Mouse (Mus musculus) layer of hippocampus, postnatal 36 days (tissue): Measurements from ENCODE around the gene Fxr2. TPM values are rescaled to one million over a fixed set of nuclear protein-coding genes. Genes with fewer than 3 reads are reported as not detected.
"Not testable (repeated sequence)": the region's sequence is repeated elsewhere in the genome, so short reads cannot be mapped to it uniquely, and the experiment has no call there.

Experiments used
- DNase-seq, 2 experiments: peaks; one replicate each; pipeline ENCODE4 v3.0.0; 2022
- microRNA-seq, 2 experiments: library from miRNA; unstranded; fragments of <30 nt; microRNA quantifications; one replicate each; pipeline ENCODE4 v1.2.0; 2021
- total RNA-seq, 2 experiments: library from RNA; stranded (reverse); gene quantifications; 2 replicates each; pipeline ENCODE4 v1.2.3; 2021

The Fxr2 gene
- total RNA-seq, 2 experiments from 2014 or later = 147 to 153 TPM

DNA sequence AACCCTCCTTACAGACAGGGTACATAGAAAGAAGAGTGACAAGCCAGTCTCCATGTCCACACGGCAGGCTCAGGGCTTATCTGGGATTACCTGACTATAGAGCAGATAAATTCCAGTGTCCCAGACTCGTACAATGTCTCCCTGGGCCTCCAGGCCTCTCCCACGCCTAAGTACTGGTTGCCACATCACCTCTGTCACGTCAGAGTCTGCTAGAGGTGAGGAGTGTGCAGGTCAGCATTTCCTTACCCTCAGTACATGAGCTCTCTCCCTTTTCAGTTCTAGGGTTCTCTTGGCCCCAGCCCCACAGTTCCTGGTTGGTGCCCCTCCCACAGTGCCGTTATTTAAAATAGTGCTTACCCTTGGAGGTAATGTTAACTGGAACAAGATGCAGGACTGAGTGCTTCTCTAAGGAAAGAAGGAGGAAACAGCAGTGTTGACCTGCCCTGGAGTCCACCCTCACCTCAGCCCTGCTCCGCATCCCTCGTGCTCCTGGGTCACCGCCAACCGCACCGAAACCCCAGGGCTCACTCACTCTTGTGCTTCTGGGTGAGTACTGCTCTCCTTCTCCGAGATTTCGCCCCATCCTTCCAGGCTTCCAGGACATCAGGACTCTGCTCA lies 51.4 kb downstream of the Fxr2 start:
- DNase-seq = no peak

DNA sequence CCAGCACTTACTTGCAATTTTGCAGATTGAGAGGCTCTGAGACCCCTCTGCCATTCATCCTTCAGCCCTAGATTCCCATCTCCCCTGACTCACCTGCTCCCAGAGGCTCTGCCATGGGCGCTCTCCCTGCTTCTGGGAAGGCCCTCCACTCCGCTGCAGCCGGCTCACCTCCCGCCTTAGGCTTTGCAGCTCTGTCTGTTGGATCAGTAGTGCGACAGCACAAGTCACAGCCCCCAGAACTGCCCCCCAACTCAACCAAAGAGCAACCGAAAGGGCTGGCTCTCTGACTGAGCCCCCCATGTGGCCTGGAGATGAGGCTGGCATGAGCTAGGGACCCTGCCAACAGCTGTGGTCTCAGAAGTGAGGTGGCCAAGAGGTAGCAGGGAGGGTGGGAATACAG lies 52.1 kb downstream of the Fxr2 start:
- DNase-seq = no peak

DNA sequence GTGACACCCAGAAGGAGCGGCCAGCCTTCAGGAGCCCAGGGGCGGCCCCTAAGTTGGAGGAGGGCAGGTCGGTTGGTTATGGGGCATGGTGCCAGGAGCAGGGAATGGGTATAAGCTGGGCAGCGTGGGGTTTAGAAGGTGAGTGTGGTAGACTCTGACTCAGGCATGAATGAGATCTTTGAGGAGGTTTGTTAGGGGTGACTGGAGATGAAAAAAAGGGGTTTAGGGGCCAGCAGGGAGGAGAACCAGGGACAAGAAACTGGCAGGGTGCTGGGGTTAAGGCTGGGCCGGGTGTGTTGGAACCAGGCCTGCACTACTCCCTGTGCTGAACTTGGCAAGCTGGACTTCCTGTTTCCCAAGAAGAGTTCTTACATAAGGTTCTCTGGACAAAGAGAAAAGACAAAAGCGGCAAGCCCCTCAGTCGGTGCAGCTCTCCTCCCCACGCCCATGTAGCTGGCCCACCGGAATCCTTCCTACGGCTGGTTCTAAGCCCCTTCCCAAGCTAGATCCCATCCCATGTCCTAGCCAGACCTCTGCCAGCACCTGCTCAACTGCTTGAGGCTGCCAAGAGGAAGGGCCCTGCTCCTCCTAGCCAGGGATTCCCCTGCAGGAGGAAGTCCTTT lies 52.8 kb downstream of the Fxr2 start, which contains the start of gene Tnfsf13:
Tnfsf13 (minus strand) TSS at position 259 of the 623 bp plus-strand sequence.
- DNase-seq = peak in 1 of 2 experiments; percentile 50

DNA sequence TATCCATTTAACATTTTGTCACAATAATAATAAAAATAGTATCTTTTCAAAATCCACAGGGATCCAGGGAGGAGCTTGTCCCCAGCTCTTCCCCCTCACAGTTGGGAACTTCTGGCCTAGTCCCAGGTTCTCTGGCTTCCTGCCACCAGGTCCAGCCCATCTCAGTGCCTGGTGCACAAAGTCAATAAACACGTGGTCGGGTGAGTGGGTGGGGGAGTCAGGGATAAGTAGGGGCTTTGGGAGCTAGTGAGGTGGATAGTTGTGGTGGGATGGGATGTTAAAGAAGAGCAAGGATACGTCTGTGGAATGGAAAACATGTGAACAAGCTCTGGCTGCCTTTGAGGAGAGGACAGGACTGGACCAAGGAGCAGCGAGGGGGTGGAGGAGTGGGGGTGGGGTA lies 53.6 kb downstream of the Fxr2 start:
- DNase-seq = peak in 1 of 2 experiments; percentile 56

DNA sequence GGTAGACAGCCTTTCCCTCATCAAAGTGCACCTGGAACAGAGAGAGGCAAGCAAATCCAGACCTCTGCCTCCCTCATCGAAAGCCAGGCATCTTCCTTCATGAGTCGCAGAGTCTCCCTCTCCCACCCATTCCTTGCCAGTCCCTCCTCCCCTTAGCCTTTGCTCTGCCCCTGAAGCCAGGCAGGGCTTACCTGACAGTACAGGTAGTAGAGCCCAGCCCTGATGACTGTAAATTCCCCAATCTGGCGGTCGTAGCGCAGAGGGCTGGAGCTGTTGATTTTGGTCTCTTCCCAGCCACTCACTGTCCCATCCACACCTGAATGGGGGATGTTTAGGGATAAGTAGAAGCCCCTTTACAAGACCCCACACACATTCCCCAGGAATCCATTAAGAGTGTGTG lies 54.3 kb downstream of the Fxr2 start:
- DNase-seq = no peak

DNA sequence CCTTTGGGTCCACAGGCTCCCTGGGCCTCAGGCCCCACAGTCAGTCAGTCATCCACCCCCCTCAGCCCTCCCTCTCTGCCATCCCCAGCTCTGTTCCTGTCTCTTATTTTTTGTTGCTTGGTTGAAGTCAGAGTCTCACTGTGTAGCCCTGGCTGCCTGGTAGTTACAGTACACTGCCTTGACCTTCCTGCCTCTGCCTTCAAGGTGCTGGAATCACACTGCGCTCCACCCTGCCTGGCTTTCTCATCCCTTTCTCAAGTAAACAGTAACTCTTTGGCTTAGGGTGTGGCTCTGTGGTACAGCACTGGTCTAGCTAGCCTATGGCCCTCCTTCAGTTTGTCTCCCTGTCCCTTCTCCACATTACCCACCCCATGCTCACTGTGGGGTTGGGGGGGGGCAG lies 57.1 kb downstream of the Fxr2 start:
- DNase-seq = no peak

DNA sequence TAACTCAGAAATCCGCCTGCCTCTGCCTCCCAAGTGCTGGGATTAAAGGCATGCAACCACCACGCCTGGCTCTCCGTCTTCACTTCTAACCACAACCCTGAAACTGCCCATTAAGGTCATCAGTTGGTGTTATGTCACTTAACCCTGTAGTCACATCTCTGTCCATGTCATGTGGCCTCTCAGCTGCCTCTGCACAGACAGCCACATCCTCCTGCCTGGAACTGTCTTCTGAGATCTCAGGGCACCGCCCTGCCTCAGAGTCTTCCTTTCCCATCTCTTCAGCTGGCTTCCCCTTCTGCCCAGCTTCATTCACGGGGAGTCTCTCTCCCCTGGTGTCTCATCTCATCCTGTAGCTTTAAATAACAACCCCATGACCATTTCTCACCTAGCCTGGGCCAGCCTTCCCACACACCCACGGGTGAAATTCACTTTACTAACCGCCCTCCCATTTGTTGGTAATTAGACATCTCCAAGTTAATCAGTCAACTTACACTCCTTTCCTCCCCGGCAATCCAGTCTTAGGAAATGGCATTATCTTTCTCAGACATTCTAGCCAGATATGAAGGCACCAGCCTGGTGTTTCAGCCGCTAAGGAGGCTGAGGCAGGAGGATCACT lies 59.5 kb downstream of the Fxr2 start:
- no peak for DNase-seq

DNA sequence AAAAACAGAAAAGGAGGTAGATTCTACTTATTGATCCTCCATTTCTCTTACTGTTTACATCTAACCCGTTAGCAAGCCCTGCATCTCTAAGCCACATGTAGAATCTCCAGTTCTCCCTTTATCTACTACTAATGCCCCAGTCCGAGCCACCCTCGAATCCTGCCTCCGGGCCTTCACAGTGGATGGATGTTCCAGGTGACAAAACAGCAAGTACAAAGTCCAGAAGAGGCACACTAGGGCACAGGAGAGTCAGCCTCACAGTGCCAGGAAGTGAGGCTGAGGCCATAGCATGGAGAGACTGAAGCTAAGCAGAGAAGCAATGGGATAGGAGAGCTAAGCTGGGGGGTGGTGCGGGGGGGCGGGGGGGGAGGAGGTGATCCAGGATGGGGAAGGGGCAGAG lies 60.1 kb downstream of the Fxr2 start:
- no peak for DNase-seq

DNA sequence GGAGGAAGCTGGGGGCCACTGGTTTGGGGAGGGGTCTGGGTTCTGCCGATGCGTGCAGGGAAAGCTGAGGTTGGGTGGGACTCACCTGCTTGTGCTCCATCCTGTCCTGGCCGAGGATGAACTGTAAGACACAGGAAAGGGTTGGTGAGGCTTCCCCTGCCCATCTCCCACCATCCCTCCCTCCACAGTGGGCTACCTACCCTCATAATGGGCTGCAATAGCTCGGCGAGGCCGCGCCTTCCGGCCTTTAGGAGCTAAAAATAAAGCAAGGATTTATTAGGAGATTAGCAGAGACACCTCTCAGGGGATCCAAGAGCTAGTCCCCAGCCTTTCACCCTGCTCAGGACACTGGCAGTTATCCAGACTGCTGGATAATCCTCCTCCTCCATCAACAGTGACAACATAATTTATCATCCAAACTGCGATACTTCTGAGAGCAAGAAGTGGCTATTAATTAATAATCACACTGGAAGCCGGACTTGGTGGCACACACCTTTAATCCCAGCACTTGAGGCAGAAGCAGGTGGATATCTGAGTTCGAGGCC lies 60.7 kb downstream of the Fxr2 start:
- DNase-seq = no peak

DNA sequence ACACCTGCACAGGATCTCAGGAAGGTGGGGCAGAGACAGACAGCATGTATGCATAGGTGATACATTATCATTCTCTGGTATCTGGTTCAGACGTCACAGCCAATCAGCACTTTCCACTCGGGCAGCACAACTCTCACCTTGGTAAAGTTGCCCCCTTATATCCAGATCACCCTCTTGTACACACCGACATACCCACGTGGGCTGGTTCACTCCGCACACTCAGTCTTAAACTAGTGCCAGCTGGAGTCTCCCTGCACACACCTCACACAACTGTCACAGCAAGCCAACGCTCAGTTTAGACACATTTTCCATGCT lies 62.2 kb downstream of the Fxr2 start:
- DNase-seq = no peak

DNA sequence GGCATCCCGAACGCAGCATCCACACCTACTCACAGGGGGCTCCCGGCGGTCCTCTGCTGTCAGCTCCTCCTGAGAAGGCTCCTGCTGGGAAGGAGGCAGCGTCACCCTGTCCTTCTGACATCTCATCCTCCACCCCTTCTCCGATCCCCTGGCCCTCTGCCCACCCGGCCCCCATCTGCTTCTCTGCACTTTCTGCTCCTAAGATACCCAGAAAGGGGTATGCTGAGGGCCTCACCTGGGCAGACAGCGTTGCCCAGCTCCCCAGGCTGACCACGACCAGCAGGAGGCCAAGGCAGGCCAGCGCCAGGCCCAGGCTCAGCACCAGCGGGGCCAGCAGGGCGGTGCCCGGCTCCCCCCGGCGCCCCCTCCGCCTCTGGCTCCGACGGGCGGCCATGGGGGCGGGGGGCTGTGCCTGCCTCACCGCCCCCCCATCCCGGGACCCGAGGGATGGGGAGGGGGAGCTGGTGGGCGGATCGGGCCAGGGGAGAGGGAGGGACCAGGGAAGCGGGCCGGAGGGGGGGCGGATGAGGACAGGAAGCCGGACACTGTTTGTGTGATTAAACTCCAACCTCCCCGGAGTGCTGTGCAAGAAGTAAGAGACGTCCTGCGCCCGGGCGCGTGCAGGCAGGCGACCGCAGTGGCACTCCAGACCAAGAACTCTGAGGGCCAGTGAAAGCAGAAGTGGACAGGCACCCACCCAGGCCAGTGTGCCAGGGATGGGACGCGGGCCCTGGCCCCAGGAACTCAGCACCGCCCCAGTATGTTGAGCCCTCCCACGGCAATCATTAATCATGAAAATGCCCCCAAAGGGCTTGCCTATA lies 62.8 kb downstream of the Fxr2 start, which contains the start of the genes Tnfsf12 and Tnfsfm13:
Tnfsf12 (minus strand) TSS at position 489 of the 821 bp plus-strand sequence.
Tnfsfm13 (minus strand) TSS at position 738 of the 821 bp plus-strand sequence.
- no peak for DNase-seq

DNA sequence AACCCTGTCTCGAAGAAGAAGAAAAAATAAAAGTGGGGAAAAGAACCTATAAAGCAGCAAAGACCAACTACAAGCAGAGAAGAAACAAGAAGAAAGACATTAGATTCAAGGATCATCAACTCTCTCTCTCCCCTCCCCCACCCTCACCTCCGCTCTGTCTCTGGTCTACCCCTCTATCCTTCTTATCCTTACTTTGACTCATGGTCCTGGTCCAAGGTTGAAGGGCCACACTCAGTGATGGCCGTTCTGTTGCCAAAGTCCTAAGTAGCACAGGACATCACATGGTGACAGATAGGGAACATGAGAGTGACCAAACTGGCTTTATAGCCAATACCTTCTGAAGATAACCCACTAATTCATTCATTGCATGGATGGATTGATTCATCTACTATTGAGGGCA lies 64.6 kb downstream of the Fxr2 start:
- no peak for DNase-seq

DNA sequence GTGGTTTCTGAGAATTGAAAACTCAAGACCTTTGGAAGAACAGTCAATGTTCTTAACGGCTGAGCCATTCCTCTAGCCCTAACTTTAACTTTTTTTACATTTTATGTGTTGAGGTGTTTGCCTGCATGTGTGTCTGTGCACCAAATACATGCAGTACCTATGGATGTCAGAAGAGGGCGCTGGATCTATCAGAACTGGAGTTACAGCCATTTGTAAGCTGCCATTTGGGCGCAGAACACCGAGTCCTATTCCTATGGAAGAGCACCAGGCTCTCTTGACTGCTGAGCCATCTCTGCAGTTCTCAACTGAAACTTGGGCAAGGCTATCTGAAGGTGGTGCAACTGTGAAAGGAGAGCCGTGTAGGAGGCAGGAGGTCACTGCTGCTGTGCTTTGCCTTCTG lies 65.8 kb downstream of the Fxr2 start:
- DNase-seq = no peak

DNA sequence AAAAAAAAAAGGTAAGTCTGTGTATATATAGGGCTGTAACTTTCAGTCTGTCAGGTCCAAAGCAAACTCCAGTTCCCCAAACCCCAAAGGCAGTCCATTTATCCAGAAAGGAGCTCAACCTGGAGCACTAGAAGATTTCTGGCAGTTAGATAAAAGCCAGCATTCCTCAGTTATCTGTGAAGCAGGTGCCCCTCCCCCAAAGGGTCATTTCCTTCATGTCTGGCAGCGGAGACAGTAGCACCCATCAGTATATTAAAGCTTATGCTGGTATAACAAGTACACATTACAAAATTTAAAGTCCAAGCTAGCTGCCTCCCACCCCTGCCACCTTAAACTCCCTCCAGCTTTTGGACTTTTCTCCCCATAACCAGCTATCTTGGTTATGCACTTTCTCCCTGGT lies 66.8 kb downstream of the Fxr2 start:
- no peak for DNase-seq

DNA sequence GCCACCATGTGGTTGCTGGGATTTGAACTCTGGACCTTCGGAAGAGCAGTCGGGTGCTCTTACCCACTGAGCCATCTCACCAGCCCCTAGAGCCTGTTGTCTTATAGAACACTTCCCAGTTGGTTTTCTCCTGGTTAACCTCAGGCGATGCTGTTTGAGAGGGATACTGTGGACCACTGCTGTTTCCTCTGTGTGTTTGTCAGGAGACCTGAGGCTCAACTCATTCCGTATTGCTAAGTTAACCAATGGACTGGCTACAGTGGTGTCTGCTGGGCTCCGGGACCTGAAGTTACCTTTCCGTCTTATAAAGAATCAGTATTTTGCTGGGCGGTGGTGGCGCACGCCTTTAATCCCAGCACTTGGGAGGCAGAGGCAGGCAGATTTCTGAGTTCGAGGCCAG lies 70.1 kb downstream of the Fxr2 start:
- DNase-seq = not testable (repeated sequence)

Small RNA genes within 50 kb of the gene (microRNA-seq; reads per million reads assigned to microRNA genes)
- gene Mir1934 = 5.9 to 8.1 reads per million in 2 experiments
- gene Mir467f = 0 reads per million in 2 experiments

Other genes starting within 250 kb of the Fxr2 start
- 100 to 1,000 TPM; 117 to 118 TPM for gene Naa38, start 237.5 kb upstream of the Fxr2 start, total RNA-seq
- 10 to 100 TPM; 44.6 to 48.6 TPM for gene Cyb5d1, start 237.4 kb upstream of the Fxr2 start, total RNA-seq
- 1 to 10 TPM; 1.8 to 2.6 TPM for gene Tmem88, start 234.8 kb upstream of the Fxr2 start, total RNA-seq
- 10 to 100 TPM; 32.0 to 41.6 TPM for gene Kdm6b, start 219.3 kb upstream of the Fxr2 start, total RNA-seq
- 1 to 10 TPM; 5.4 to 5.9 TPM for gene Dnah2, start 83.9 kb upstream of the Fxr2 start, total RNA-seq
- 100 to 1,000 TPM; 120 to 121 TPM for gene Efnb3, start 72.8 kb upstream of the Fxr2 start, total RNA-seq
- gene Wrap53, start 52.7 kb upstream of the Fxr2 start, total RNA-seq = 10 to 100 TPM; 11.8 to 14.3 TPM
- gene Trp53, start 52.6 kb upstream of the Fxr2 start, total RNA-seq = 10 to 100 TPM; 25.4 to 27.4 TPM
- 100 to 1,000 TPM; 400 to 418 TPM for gene Atp1b2, start 27.0 kb upstream of the Fxr2 start, total RNA-seq
- not detected for gene Shbg, start 15.1 kb upstream of the Fxr2 start, total RNA-seq
- 10 to 100 TPM; 11.7 to 13.7 TPM for gene Sat2, start 11.0 kb upstream of the Fxr2 start, total RNA-seq
- not detected for gene Sox15, start 22.3 kb downstream of the Fxr2 start, total RNA-seq
- gene Mpdu1, start 29.7 kb downstream of the Fxr2 start, total RNA-seq = 10 to 100 TPM; 55.0 to 58.8 TPM
- gene Cd68, start 33.2 kb downstream of the Fxr2 start, total RNA-seq = 10 to 100 TPM; 11.9 to 13.5 TPM
- 100 to 1,000 TPM; 352 to 354 TPM for gene Eif4a1, start 39.4 kb downstream of the Fxr2 start, total RNA-seq
- gene Senp3, start 49.1 kb downstream of the Fxr2 start, total RNA-seq = 100 to 1,000 TPM; 101 to 122 TPM
- gene Tnfsf13, start 52.8 kb downstream of the Fxr2 start, total RNA-seq = 1 to 10 TPM; 2.1 to 3.1 TPM
- 1 to 10 TPM; 8.2 to 8.8 TPM for gene Tnfsf12, start 62.9 kb downstream of the Fxr2 start, total RNA-seq
- gene Tnfsfm13, start 63.1 kb downstream of the Fxr2 start, total RNA-seq = 1 to 10 TPM in 1 of 2 experiments, under 1 TPM in 1; 0.90 to 1.2 TPM
- gene Polr2a, start 125.6 kb downstream of the Fxr2 start, total RNA-seq = 10 to 100 TPM; 61.2 to 61.3 TPM
- not detected for gene Slc35g3, start 129.0 kb downstream of the Fxr2 start, total RNA-seq
- 100 to 1,000 TPM; 116 to 126 TPM for gene Zbtb4, start 132.9 kb downstream of the Fxr2 start, total RNA-seq
- gene Chrnb1, start 163.0 kb downstream of the Fxr2 start, total RNA-seq = 1 to 10 TPM in 1 of 2 experiments, under 1 TPM in 1; 0.72 to 1.3 TPM
- 10 to 100 TPM; 29.2 to 31.6 TPM for gene Fgf11, start 168.9 kb downstream of the Fxr2 start, total RNA-seq
- gene Tmem102, start 172.6 kb downstream of the Fxr2 start, total RNA-seq = under 1 TPM in 1 of 2 experiments, not detected in 1; 0.17 TPM
- not detected for gene Gm39566, start 182.3 kb downstream of the Fxr2 start, total RNA-seq
- gene Spem2, start 185.5 kb downstream of the Fxr2 start, total RNA-seq = not detected
- under 1 TPM; 0.57 to 0.63 TPM for gene Spem1, start 189.2 kb downstream of the Fxr2 start, total RNA-seq
- gene Nlgn2, start 204.8 kb downstream of the Fxr2 start, total RNA-seq = 100 to 1,000 TPM; 192 to 206 TPM
- 100 to 1,000 TPM; 109 to 128 TPM for gene Tmem256, start 205.5 kb downstream of the Fxr2 start, total RNA-seq
- 10 to 100 TPM; 16.3 to 16.6 TPM for gene Plscr3, start 213.4 kb downstream of the Fxr2 start, total RNA-seq
- gene Tnk1, start 225.7 kb downstream of the Fxr2 start, total RNA-seq = under 1 TPM in 1 of 2 experiments, not detected in 1; 0.18 TPM
- gene Tmem95, start 245.0 kb downstream of the Fxr2 start, total RNA-seq = not detected
- 1 to 10 TPM; 1.1 TPM for gene Kctd11, start 248.4 kb downstream of the Fxr2 start, total RNA-seq